Mouse (Mus musculus) limb, embryonic 15.5 days (tissue): Measurements from ENCODE around the gene Pik3ca. TPM values are rescaled to one million over a fixed set of nuclear protein-coding genes. Genes with fewer than 3 reads are reported as not detected.
"Not testable (repeated sequence)": the region's sequence is repeated elsewhere in the genome, so short reads cannot be mapped to it uniquely, and the experiment has no call there.

Experiments
- ATAC-seq: fragments of 200-750 bp; cut with Nextera tagmentation; 2 replicates; pipeline ENCODE4 v1.8.0; 2017; ENCODE audit warnings: low read depth, moderate TSS enrichment; ENCODE audit not compliant: insufficient number of reproducible peaks, low FRiP score, low TSS enrichment
- H3K27ac ChIP-seq: fragments of 300-500 bp; sonication (generic); 2 replicates; pipeline ENCODE4 v1.5.1; 2015; ENCODE audit warnings: moderate library complexity, mild to moderate bottlenecking, inconsistent platforms
- H3K27me3 ChIP-seq: fragments of 300-500 bp; sonication (generic); 2 replicates; pipeline ENCODE4 v1.6.1; 2015; ENCODE audit warnings: inconsistent platforms
- H3K36me3 ChIP-seq: fragments of 300-500 bp; sonication (generic); 2 replicates; pipeline ENCODE4 v1.6.1; 2015; ENCODE audit warnings: inconsistent platforms
- H3K4me1 ChIP-seq: fragments of 300-500 bp; sonication (generic); 2 replicates; pipeline ENCODE4 v1.6.1; 2015; ENCODE audit warnings: inconsistent platforms
- H3K4me2 ChIP-seq: fragments of 300-500 bp; sonication (generic); 2 replicates; pipeline ENCODE4 v1.6.1; 2015; ENCODE audit warnings: mild to moderate bottlenecking, inconsistent platforms
- H3K4me3 ChIP-seq: fragments of 300-500 bp; sonication (generic); 2 replicates; pipeline ENCODE4 v1.5.1; 2015; ENCODE audit warnings: mild to moderate bottlenecking, inconsistent platforms
- H3K9ac ChIP-seq: fragments of 300-500 bp; sonication (generic); 2 replicates; pipeline ENCODE4 v1.6.1; 2015; ENCODE audit warnings: inconsistent platforms
- H3K9me3 ChIP-seq: fragments of 300-500 bp; sonication (generic); 2 replicates; pipeline ENCODE4 v1.6.1; 2016; ENCODE audit warnings: inconsistent platforms
- WGBS: fragments of 180-500 bp; shearing (Covaris S2); methylation state at CpG from one replicate; pipeline ENCODE4 v1.1.7; 2015; 5-methylcytosine and 5-hydroxymethylcytosine counted together
- polyA plus RNA-seq: library from polyadenylated mRNA; unstranded; fragments of >200 nt; fragmentation: Nextera tagmentation; extraction: Ambion mirVana; gene quantifications from 2 replicates; pipeline ENCODE4 v1.2.1, GENCODE M21; 2015

Pik3ca gene
- polyA plus RNA-seq, 1 experiment from 2014 or later: 11.1 TPM

DNA sequence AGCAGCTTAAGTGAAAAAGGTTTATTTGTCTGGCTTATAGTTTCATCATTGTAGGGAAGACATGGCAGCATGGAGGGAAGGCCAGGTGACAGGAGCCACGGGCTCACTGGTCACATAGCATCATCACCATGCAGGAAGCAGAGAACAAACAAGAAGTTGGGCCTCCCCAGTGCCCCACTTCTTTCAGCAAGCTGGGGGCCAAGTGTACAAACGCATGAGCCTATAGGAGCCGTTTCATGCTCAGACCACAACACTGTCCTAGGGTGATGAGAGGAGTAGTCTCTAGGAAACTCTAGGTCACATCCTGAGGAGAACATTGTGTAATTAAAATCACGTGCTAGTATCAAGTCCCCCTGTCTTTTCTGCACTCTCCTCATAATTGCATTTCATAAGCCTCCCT, 30.2 kb downstream of the Pik3ca start:
- Histone ChIP-seq H3K4me1 (peaks cover 7% of the 10 kb centered on the region; the same call in 1 of the 2 replicates), H3K9me3 (no peaks in the 10 kb centered on the region), H3K36me3 (0 out of 2 replicates have a peak, but pooled peaks cover 6% of the 10 kb centered on the region), H3K27me3 (no peaks in the 10 kb centered on the region), H3K27ac (no peak overlapping the region), H3K4me3 (no peak overlapping the region), H3K9ac (no peak overlapping the region), H3K4me2 (no peak overlapping the region)
- WGBS: 62% methylated on average over 4 of the region's 4 CpGs
- no peak for ATAC-seq

DNA sequence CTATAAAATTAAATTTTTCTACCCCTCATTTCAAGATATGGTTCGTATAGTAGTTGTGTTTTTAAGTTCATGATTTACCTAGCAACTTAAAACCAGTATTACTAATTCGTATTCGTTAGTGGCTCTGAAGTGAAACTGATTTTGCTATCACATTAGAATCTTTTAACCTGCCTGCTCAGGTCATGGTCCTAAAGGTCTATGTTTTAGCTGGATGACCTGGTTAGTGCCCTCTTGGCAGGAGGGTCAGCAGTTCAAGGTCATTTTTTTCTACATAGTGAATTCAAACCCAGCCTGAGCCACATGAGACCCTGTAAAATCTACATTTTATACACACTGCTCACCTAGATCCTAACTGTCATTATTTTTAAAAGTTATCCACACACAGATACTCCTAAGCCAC, 30.9 kb downstream of the Pik3ca start:
- 89% methylated on average over 3 of the region's 3 CpGs for WGBS
- Histone ChIP-seq H3K9me3 (no peaks in the 10 kb centered on the region), H3K9ac (no peak overlapping the region), H3K4me3 (no peak overlapping the region), H3K27ac (no peak overlapping the region), H3K36me3 (0 out of 2 replicates have a peak, but pooled peaks cover 6% of the 10 kb centered on the region), H3K4me2 (no peak overlapping the region), H3K4me1 (peaks cover 7% of the 10 kb centered on the region; the same call in 1 of the 2 replicates), H3K27me3 (no peaks in the 10 kb centered on the region)
- no peak for ATAC-seq

- no peaks in the 10 kb centered on the region for H3K9me3 ChIP-seq
- no peak overlapping the region for H3K27ac ChIP-seq
- no peak for ATAC-seq
- H3K4me1 ChIP-seq: peaks cover 7% of the 10 kb centered on the region; the same call in 1 of the 2 replicates
- 72% methylated on average over 4 of the region's 4 CpGs for WGBS
- H3K27me3 ChIP-seq: no peaks in the 10 kb centered on the region
- H3K36me3 ChIP-seq: 0 out of 2 replicates have a peak, but pooled peaks cover 4% of the 10 kb centered on the region
- H3K4me2 ChIP-seq: no peak overlapping the region
- H3K9ac ChIP-seq: no peak overlapping the region
- no peak overlapping the region for H3K4me3 ChIP-seq
Observed at GRCm38 (mm10) chr3:32428921-32429320, 31.4 kb downstream of the Pik3ca start.

DNA sequence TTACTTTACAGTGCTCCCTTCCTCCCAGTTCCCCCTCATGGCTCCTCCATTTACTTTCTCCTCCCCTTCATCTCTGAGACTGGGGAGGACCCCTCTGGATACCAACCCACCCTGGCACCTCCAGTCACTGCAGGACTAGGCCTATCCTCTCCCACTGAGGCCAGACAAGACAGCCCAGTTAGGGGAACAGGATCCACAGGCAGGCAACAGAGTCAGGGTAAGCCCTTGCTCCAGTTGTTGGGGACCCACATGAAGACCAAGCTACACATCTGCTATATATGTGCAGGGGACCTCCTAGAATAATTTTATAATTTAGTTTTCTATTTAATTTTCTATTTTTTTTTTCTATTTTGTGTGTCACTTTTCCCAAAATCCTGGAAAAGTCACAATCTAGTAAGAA, 31.9 kb downstream of the Pik3ca start:
- not testable (repeated sequence) for H3K9ac ChIP-seq, H3K36me3 ChIP-seq, H3K4me2 ChIP-seq, H3K27me3 ChIP-seq, H3K4me1 ChIP-seq, H3K4me3 ChIP-seq, H3K9me3 ChIP-seq, ATAC-seq, H3K27ac ChIP-seq

DNA sequence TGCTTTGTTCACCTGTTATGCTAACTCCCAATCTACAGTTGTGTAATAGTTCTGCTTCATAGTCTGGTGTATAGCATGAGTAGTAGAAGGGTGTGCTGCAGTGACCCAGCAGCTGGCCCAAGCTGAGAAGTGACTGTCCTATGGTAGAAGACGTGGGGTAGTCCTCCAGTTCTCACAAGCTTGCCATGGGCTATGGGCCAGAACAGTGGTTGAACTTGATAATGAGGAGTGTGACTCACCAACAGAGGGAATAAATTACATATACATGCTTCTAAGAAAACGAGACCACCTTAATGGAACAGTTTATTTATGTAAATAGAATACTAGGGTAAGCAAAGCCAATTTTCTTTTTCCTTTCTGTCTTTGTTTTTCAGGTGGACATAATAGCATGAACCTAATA, 32.9 kb downstream of the Pik3ca start:
- ATAC-seq: no peak
- 61% methylated on average over 2 of the region's 2 CpGs for WGBS

GRCm38 (mm10) chr3:32434016-32434415, 36.5 kb downstream of the Pik3ca start:
- Histone ChIP-seq H3K9ac (no peak overlapping the region), H3K4me1 (peaks cover 2% of the 10 kb centered on the region; the same call in 1 of the 2 replicates), H3K27me3 (no peaks in the 10 kb centered on the region), H3K36me3 (peaks cover 19% of the 10 kb centered on the region), H3K4me3 (no peak overlapping the region), H3K4me2 (no peak overlapping the region), H3K9me3 (no peaks in the 10 kb centered on the region), H3K27ac (no peak overlapping the region)
- ATAC-seq: no peak
- WGBS: 59% methylated on average over 2 of the region's 2 CpGs

More for the DNA sequence above, 32.9 kb downstream of the Pik3ca start:
- Histone ChIP-seq H3K4me1 (peaks cover 7% of the 10 kb centered on the region; the same call in 1 of the 2 replicates), H3K9me3 (no peaks in the 10 kb centered on the region), H3K4me3 (no peak overlapping the region), H3K9ac (no peak overlapping the region), H3K27ac (no peak overlapping the region), H3K4me2 (no peak overlapping the region), H3K27me3 (no peaks in the 10 kb centered on the region), H3K36me3 (no peaks in the 10 kb centered on the region)

DNA sequence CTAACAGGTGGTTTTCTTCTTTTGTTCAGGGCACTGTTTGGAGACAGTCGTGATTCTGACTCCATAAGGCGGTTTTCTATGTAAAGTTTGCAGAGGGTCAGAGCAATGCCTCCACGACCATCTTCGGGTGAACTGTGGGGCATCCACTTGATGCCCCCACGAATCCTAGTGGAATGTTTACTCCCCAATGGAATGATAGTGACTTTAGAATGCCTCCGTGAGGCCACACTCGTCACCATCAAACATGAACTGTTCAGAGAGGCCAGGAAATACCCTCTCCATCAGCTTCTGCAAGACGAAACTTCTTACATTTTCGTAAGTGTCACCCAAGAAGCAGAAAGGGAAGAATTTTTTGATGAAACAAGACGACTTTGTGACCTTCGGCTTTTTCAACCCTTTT, 38.6 kb downstream of the Pik3ca start:
- H3K9me3 ChIP-seq: no peaks in the 10 kb centered on the region
- peaks cover 36% of the 10 kb centered on the region for H3K36me3 ChIP-seq
- 89% methylated on average over 11 of the region's 11 CpGs for WGBS
- H3K9ac ChIP-seq: no peak overlapping the region
- H3K4me3 ChIP-seq: no peak overlapping the region
- H3K27ac ChIP-seq: no peak overlapping the region
- ATAC-seq: no peak
- no peaks in the 10 kb centered on the region for H3K27me3 ChIP-seq
- no peaks in the 10 kb centered on the region for H3K4me1 ChIP-seq
- H3K4me2 ChIP-seq: no peak overlapping the region

DNA sequence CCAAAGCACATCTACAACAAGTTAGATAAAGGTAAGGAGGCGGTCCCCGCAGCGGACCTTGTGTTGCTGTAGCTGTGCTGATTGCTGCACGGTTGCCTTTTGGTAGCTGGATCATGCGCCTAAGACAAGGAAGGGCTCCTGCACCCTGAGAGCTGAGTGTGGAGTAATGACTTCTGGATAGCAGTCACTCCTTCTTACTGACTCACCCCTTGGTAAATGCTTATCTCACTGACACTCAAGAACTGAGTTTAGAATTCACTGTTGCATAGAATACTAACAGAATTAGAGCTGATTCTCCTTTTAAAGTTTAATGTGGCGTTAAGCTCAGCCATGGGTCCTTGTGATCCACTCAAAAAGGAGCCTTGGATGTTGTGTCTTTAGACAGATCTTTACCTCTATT, 39.8 kb downstream of the Pik3ca start:
- peaks cover 43% of the 10 kb centered on the region for H3K36me3 ChIP-seq
- WGBS: 95% methylated on average over 6 of the region's 6 CpGs

DNA sequence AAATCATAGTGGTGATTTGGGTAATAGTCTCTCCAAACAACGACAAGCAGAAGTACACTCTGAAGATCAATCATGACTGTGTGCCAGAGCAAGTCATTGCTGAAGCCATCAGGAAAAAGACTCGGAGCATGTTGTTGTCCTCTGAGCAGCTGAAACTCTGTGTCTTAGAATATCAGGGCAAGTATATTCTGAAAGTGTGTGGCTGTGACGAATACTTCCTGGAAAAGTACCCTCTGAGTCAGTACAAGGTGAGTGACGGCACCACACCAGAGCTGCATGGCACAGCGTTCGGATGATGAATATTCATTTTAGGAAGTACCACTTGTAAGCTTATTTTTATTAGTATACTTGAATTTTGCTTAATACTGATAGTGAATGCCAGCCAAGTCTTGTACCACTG, 40.3 kb downstream of the Pik3ca start:
- Histone ChIP-seq H3K27ac (no peak overlapping the region), H3K4me1 (no peaks in the 10 kb centered on the region), H3K9ac (no peak overlapping the region), H3K27me3 (no peaks in the 10 kb centered on the region), H3K9me3 (no peaks in the 10 kb centered on the region), H3K4me2 (no peak overlapping the region), H3K36me3 (peaks cover 47% of the 10 kb centered on the region), H3K4me3 (no peak overlapping the region)
- ATAC-seq: no peak
- 92% methylated on average over 6 of the region's 6 CpGs for WGBS

More for the DNA sequence above, 39.8 kb downstream of the Pik3ca start:
- no peaks in the 10 kb centered on the region for H3K4me1 ChIP-seq
- H3K9me3 ChIP-seq: no peaks in the 10 kb centered on the region
- no peak overlapping the region for H3K27ac ChIP-seq
- H3K9ac ChIP-seq: no peak overlapping the region
- no peaks in the 10 kb centered on the region for H3K27me3 ChIP-seq
- no peak overlapping the region for H3K4me3 ChIP-seq
- no peak overlapping the region for H3K4me2 ChIP-seq
- ATAC-seq: no peak

GRCm38 (mm10) chr3:32438716-32439115, 41.2 kb downstream of the Pik3ca start:
- no peak overlapping the region for H3K4me3 ChIP-seq
- H3K9me3 ChIP-seq: no peaks in the 10 kb centered on the region
- H3K4me2 ChIP-seq: no peak overlapping the region
- no peak for ATAC-seq
- 86% methylated on average over 4 of the region's 4 CpGs for WGBS
- no peak overlapping the region for H3K9ac ChIP-seq
- H3K27ac ChIP-seq: no peak overlapping the region
- peaks cover 52% of the 10 kb centered on the region for H3K36me3 ChIP-seq
- no peaks in the 10 kb centered on the region for H3K4me1 ChIP-seq
- H3K27me3 ChIP-seq: no peaks in the 10 kb centered on the region

GRCm38 (mm10) chr3:32441710-32442109, 44.2 kb downstream of the Pik3ca start:
- ATAC-seq: no peak
- no peak overlapping the region for H3K4me2 ChIP-seq
- H3K9me3 ChIP-seq: no peaks in the 10 kb centered on the region
- no peaks in the 10 kb centered on the region for H3K4me1 ChIP-seq
- no peak overlapping the region for H3K27ac ChIP-seq
- H3K36me3 ChIP-seq: peaks cover 65% of the 10 kb centered on the region
- H3K9ac ChIP-seq: no peak overlapping the region
- H3K4me3 ChIP-seq: no peak overlapping the region
- no peaks in the 10 kb centered on the region for H3K27me3 ChIP-seq

GRCm38 (mm10) chr3:32454329-32455021, 57.0 kb downstream of the Pik3ca start:
- Histone ChIP-seq H3K36me3 (peaks cover 65% of the 10 kb centered on the region), H3K4me2 (no peak overlapping the region), H3K4me3 (no peak overlapping the region), H3K4me1 (no peaks in the 10 kb centered on the region), H3K9ac (no peak overlapping the region), H3K27ac (no peak overlapping the region), H3K27me3 (no peaks in the 10 kb centered on the region), H3K9me3 (no peaks in the 10 kb centered on the region)
- 69% methylated on average over 11 of the region's 11 CpGs for WGBS
- no peak for ATAC-seq

- H3K9ac ChIP-seq: no peak overlapping the region
- no peak for ATAC-seq
- H3K4me2 ChIP-seq: no peak overlapping the region
- no peaks in the 10 kb centered on the region for H3K27me3 ChIP-seq
- no peaks in the 10 kb centered on the region for H3K4me1 ChIP-seq
- no peak overlapping the region for H3K4me3 ChIP-seq
- no peaks in the 10 kb centered on the region for H3K9me3 ChIP-seq
- no peak overlapping the region for H3K27ac ChIP-seq
- H3K36me3 ChIP-seq: peaks cover 73% of the 10 kb centered on the region
- WGBS: 66% methylated on average over 4 of the region's 4 CpGs
Observed at GRCm38 (mm10) chr3:32459777-32460176, 62.3 kb downstream of the Pik3ca start.
